Mouse (Mus musculus) brain, embryonic 14.5 days (tissue): Measurements from ENCODE around the gene Gm11564.

Experiments used
- CTCF ChIP-seq: fragments of 200-500 bp; IDR thresholded peaks from 2 replicates; pipeline ENCODE4 v1.5.1; 2012; ENCODE audit warnings: inconsistent platforms, mild to moderate bottlenecking, moderate library complexity, borderline replicate concordance; ENCODE audit not compliant: insufficient read depth, insufficient read length; ENCODE audit errors: extremely low read depth
- POLR2A ChIP-seq: fragments of 200-500 bp; IDR thresholded peaks from 2 replicates; pipeline ENCODE4 v1.6.1; 2012; ENCODE audit warnings: mild to moderate bottlenecking, inconsistent platforms, borderline replicate concordance; ENCODE audit not compliant: poor library complexity, insufficient read depth, insufficient read length, severe bottlenecking; ENCODE audit errors: extremely low read depth

DNA sequence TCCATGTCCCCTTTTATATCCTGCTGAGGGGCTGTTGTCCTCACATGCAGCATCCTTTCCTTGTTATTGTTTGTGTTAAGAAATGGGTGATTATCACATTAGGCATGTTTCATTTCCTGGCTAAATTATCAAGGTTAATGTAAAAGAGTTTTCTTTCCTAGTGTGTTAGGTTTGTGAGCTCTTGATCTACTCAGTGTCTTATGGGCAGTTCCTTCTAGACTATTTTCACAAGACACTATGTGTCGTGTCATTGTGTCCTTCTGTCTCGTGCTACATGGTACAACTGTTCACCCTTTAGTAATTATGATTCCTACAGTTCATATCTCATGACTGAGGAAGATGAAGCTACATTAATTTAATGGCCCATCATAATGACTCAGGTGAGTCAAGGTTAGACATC, 22.1 kb downstream of the Gm11564 start, which contains the start of gene Gm11596:
- TF ChIP-seq CTCF (no peak), POLR2A (no peak)
